Mouse (Mus musculus): ENCODE measurements around the gene Sh2d6.

DNA sequence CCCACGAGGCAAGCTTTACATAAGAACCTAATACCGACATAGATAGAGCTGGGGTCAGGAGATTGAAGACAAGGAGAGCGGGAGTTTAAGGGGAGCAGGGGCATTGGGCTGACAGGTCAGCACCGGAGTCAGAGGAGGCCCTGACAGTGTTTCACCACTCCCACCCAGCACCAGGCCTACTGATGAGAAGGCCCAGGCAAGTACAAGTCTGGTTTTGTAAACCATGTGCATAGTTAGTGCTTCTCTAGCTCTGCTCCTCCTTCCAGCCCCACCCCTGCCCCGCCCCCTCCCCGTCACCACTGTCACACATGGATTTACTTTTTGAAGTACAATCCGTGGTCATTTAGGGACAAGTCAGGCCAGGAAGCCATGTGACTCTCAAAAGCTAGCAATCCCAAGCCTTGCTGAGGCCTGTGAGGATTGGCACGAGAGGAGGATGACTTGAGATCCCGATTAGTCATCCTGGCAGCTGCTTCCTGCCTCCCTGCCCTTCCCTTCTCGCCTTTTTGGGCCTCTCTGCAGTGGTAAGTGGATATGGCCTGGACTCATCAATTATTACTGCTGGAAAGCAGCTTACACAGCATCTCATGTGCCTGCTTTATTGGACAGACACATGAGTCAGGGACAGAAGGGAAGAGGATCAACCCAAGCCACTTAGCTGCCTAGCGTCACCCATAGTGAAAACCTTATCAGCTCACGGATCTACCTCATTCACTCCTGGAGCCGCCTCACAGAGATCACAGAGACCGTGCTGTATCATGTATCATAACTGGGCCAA is 48.1 kb downstream of the Sh2d6 start:
- TF ChIP-seq CTCF (IDR thresholded peaks at IDR 0.05; ENCODE audit: low read depth, low read length) (no peak), EP300 (IDR thresholded peaks at IDR 0.05; ENCODE audit: insufficient read depth, low read depth, low read length) (no peak), POLR2A (IDR thresholded peaks at IDR 0.05; ENCODE audit: insufficient read depth, low read length) (no peak)
